Comparison of ENCODE assay signal across 8 mouse cellular contexts in the genomic region with DNA sequence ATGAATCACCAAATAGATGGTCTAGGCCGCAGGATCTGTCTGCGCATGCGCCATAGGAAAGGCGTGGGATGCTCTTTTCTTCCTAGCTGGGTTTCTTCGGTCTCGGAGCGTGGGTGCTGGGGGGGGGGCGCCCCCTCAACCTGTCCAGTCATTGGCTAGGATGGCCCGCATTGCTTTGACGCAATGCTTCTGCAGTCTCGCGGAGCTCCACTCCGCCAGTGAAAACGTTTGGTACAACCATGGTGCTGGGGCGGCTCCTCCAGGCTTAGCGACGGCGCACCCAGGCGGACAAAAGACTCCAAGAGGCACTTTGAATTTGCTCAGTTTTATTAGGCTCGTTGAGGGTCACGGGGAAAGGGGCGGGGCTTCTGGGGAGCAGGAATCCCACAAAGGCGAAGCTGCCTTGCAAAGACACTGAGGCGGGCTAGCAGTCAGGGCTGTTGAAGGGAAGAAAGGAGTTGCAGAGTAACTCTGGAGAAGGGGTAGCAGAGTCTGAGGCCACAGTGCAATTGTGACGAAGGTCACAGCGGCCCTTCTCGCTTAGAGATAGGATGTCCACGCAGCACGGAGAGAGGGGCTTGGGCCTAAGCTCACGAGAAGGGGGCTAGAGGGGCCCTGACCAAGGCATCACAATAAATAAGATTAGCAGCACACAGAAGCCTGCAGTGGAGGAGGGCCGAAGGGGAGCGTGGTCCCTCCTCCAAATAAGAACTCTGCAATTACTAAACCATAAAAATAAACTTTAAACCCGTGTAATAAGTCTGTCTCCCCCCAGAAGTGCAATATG. TPM values are rescaled to one million over a fixed set of nuclear protein-coding genes. Genes with fewer than 3 reads are reported as not detected.
DNase-seq lines count a peak whose midpoint lies in the region; ATAC-seq and TF ChIP-seq lines count a peak whose summit lies in the region.

No protein-coding gene starts in this region.

- H3K4me2 ChIP-seq in limb, embryonic 13.5 days (replicated peaks) = peak overlapping the region; percentile 58
- peak overlapping the region; percentile 52 for H3K4me2 ChIP-seq in midbrain, embryonic 15.5 days

- peak overlapping the region; percentile 78 for H3K27ac ChIP-seq in embryonic fibroblast, embryonic 13.5 days (ENCODE audit: insufficient read depth, low read length)
- peak overlapping the region; percentile 93 for H3K27ac ChIP-seq in limb, embryonic 13.5 days
- H3K27ac ChIP-seq in midbrain, embryonic 15.5 days = peak overlapping the region; percentile 92

- no peak for TF ChIP-seq CTCF in embryonic fibroblast, embryonic 13.5 days (IDR thresholded peaks at IDR 0.05; ENCODE audit: borderline replicate concordance, insufficient read depth, low read length)

- TF ChIP-seq POLR2A in embryonic fibroblast, embryonic 13.5 days (IDR thresholded peaks at IDR 0.05; ENCODE audit: low read depth, low read length) = peak; percentile 52

- H3K36me3 ChIP-seq in limb, embryonic 13.5 days = peaks cover 26% of the 10 kb centered on the region
- no peaks in the 10 kb centered on the region for H3K36me3 ChIP-seq in midbrain, embryonic 15.5 days (replicated peaks)

- H3K9me3 ChIP-seq in limb, embryonic 13.5 days = no peaks in the 10 kb centered on the region
- H3K9me3 ChIP-seq in midbrain, embryonic 15.5 days = no peaks in the 10 kb centered on the region

- peak overlapping the region; percentile 66 for H3K9ac ChIP-seq in limb, embryonic 13.5 days
- peak overlapping the region; percentile 51 for H3K9ac ChIP-seq in midbrain, embryonic 15.5 days

- peak; percentile 70 to 80 for DNase-seq in B cell, adult 2 months
- peak; percentile 98 for DNase-seq in brain, adult 2 months (ENCODE audit: low read depth, low spot score)
- peak; percentile 90 to 93 for DNase-seq in heart, adult 9 months (ENCODE audit: low spot score in 2 of 2)
- peak; percentile 96 for DNase-seq in kidney, adult 9 months
- peak; percentile 68 for DNase-seq in spleen, adult 18-20 months

- peaks cover 43% of the 10 kb centered on the region for H3K27me3 ChIP-seq in limb, embryonic 13.5 days
- peaks cover 25% of the 10 kb centered on the region; the same call in 1 of the 2 replicates for H3K27me3 ChIP-seq in midbrain, embryonic 15.5 days (replicated peaks)

- peak overlapping the region; percentile 11; the same call in 1 of the 2 replicates for H3K4me3 ChIP-seq in embryonic fibroblast, embryonic 13.5 days (ENCODE audit: insufficient read depth, low read length)
- H3K4me3 ChIP-seq in limb, embryonic 13.5 days = peak overlapping the region; percentile 35
- H3K4me3 ChIP-seq in midbrain, embryonic 15.5 days = peak overlapping the region; percentile 19

- 13% methylated on average over 33 of the region's 33 CpGs for WGBS in limb, embryonic 13.5 days
- WGBS in midbrain, embryonic 15.5 days = 13% methylated on average over 33 of the region's 33 CpGs

- H3K4me1 ChIP-seq in embryonic fibroblast, embryonic 13.5 days (ENCODE audit: control insufficient read depth, insufficient read depth, low read length) = peaks cover 8% of the 10 kb centered on the region; the same call in 1 of the 2 replicates
- H3K4me1 ChIP-seq in limb, embryonic 13.5 days = peaks cover 16% of the 10 kb centered on the region; the same call in 1 of the 2 replicates
- peaks cover 30% of the 10 kb centered on the region for H3K4me1 ChIP-seq in midbrain, embryonic 15.5 days

- ATAC-seq in limb, embryonic 13.5 days (ENCODE audit: low FRiP score, low read depth) = peak; percentile 100
- ATAC-seq in midbrain, embryonic 15.5 days (replicated peaks) = peak; percentile 99

RNA-seq across cellular contexts. Expression of gene Tspyl2, which starts 5.5 kb away (rescaled TPM):
- polyA plus RNA-seq in embryonic fibroblast, embryonic 13.5 days (2011; ENCODE audit: insufficient read length, low read depth, missing spikeins) = 36.1 and 38.6 TPM in 2 replicates
- 37.6 and 39.2 TPM in 2 replicates for polyA plus RNA-seq in limb, embryonic 13.5 days (2015; fragmentation: Nextera tagmentation; extraction: Ambion mirVana)
- 58.7 and 60.4 TPM in 2 replicates for polyA plus RNA-seq in midbrain, embryonic 15.5 days (2015; fragmentation: Nextera tagmentation; extraction: Ambion mirVana)

RNA-seq across cellular contexts. Expression of gene Kantr, which starts 9.4 kb away (rescaled TPM):
- polyA plus RNA-seq in embryonic fibroblast, embryonic 13.5 days (2011; ENCODE audit: insufficient read length, low read depth, missing spikeins) = 8.7 and 9.1 TPM in 2 replicates
- 23.3 and 25.5 TPM in 2 replicates for polyA plus RNA-seq in limb, embryonic 13.5 days (2015; fragmentation: Nextera tagmentation; extraction: Ambion mirVana)
- polyA plus RNA-seq in midbrain, embryonic 15.5 days (2015; fragmentation: Nextera tagmentation; extraction: Ambion mirVana) = 33.3 and 38.9 TPM in 2 replicates

RNA-seq across cellular contexts. Expression of gene Gpr173, which starts 31.8 kb away (rescaled TPM):
- polyA plus RNA-seq in embryonic fibroblast, embryonic 13.5 days (2011; ENCODE audit: insufficient read length, low read depth, missing spikeins) = 10.3 and 10.8 TPM in 2 replicates
- polyA plus RNA-seq in limb, embryonic 13.5 days (2015; fragmentation: Nextera tagmentation; extraction: Ambion mirVana) = 4.8 and 5.2 TPM in 2 replicates
- 11.1 and 13.6 TPM in 2 replicates for polyA plus RNA-seq in midbrain, embryonic 15.5 days (2015; fragmentation: Nextera tagmentation; extraction: Ambion mirVana)

Comparison
In these comparisons a context has a peak if more than half of its experiments do, and no peak if none do; other contexts are left out.
1. Peak in every context shown above with its lines: DNase-seq, ATAC-seq, H3K4me3 ChIP-seq and H3K27ac ChIP-seq.